Mouse (Mus musculus): ENCODE measurements around the gene Scgb1b17. TPM values are rescaled to one million over a fixed set of nuclear protein-coding genes. Genes with fewer than 3 reads are reported as not detected.

The Scgb1b17 gene
- polyA plus RNA-seq (2012; rRNA removed), result not detected in 2 replicates

GRCm38 (mm10) chr7:33063149-33063548 is at the start of gene Scgb1b17:
Gene Scgb1b17, plus strand, starts transcription at chr7:33063449.

GRCm38 (mm10) chr7:33056461-33056860 is 6.8 kb upstream of the Scgb1b17 start, which contains the start of gene Scgb2b17:
Gene Scgb2b17, minus strand, starts transcription at chr7:33056561.

Other genes starting within 250 kb of the Scgb1b17 start
- not detected in 2 replicates for gene Scgb2b15, start 233.8 kb upstream of the Scgb1b17 start, polyA plus RNA-seq (2012; rRNA removed)
- not detected in 2 replicates for gene Scgb1b15, start 226.9 kb upstream of the Scgb1b17 start, polyA plus RNA-seq (2012; rRNA removed)
- not detected in 2 replicates for gene Scgb2b17, start 6.9 kb upstream of the Scgb1b17 start, polyA plus RNA-seq (2012; rRNA removed)
- not detected in 2 replicates for gene Scgb2b18, start 110.4 kb downstream of the Scgb1b17 start, polyA plus RNA-seq (2012; rRNA removed)
- not detected in 2 replicates for gene Scgb1b18, start 122.1 kb downstream of the Scgb1b17 start, polyA plus RNA-seq (2012; rRNA removed)
- not detected in 2 replicates for gene Scgb2b19, start 216.9 kb downstream of the Scgb1b17 start, polyA plus RNA-seq (2012; rRNA removed)
- gene Scgb1b19, start 223.8 kb downstream of the Scgb1b17 start, polyA plus RNA-seq (2012; rRNA removed), result not detected in 2 replicates

Measured in central nervous system, embryonic 18 days (tissue).